Mouse (Mus musculus) layer of hippocampus, postnatal 25 days (tissue): ENCODE results near the gene Sidt1. TPM values are rescaled to one million over a fixed set of nuclear protein-coding genes. Genes with fewer than 3 reads are reported as not detected.
A peak's percentile ranks its signal among the peaks of the same experiment; 100 is the strongest.

ENCODE experiments used
- DNase-seq, 2 experiments: peaks; one replicate each; pipeline ENCODE4 v3.0.0; 2022; ENCODE audit warnings: mixed read lengths in 2 of 2, low spot score in 1 of 2; ENCODE audit errors: extremely low spot score in 1 of 2
- total RNA-seq, 2 experiments: library from RNA; stranded (reverse); gene quantifications; 2 replicates each; pipeline ENCODE4 v1.2.3; 2021

The Sidt1 gene
- total RNA-seq, 2 experiments from 2014 or later = 39.6 to 49.7 TPM

DNA sequence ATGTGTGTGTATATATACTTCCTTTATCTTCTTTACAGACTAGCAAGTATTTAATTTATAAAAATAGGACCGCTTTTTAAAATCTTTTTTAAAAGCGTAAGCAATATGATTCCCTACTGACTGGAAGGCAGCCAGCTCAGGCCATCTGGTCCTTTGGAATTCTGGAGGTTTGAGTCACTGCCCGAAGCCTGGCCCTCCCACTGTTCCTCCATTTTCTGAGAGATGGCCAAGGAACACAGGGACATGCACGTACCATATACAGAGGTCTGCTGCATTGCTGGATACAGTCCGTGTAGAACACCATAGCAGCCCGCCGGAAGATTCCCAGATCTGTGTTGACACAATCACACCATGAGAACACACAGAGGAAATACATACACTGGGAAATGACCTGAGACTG is 78.3 kb downstream of the Sidt1 start:
- DNase-seq = peak in 1 of 2 experiments; percentile 60

GRCm38 (mm10) chr16:44253797-44254634 is 79.0 kb downstream of the Sidt1 start:
- DNase-seq = no peak

- no peak for DNase-seq
Measured at GRCm38 (mm10) chr16:44252735-44253134, 80.3 kb downstream of the Sidt1 start.

DNA sequence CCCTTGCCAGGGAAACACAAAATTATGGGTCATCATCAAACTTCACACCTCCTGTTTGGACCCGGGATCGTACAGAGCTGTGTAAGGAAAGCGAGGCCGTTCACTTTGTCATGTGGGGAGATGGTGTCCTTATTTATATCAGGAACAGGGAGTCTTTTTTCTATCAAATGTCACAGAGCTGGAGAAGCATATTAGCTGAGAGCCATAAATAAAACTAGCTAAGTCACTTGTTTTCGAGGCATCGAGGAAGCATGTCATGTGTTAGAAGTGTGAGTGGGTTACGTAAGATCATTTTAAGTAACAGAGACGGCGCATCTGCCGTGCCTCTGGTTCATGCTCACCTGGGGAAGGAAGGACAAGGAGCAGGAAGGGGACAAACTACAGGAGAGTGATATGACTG is 83.0 kb downstream of the Sidt1 start:
- no peak for DNase-seq

- no peak for DNase-seq
Measured at GRCm38 (mm10) chr16:44243323-44243722, 89.7 kb downstream of the Sidt1 start.

- DNase-seq = peak; percentile 35 to 69
Measured at GRCm38 (mm10) chr16:44242633-44243032, 90.4 kb downstream of the Sidt1 start.

DNA sequence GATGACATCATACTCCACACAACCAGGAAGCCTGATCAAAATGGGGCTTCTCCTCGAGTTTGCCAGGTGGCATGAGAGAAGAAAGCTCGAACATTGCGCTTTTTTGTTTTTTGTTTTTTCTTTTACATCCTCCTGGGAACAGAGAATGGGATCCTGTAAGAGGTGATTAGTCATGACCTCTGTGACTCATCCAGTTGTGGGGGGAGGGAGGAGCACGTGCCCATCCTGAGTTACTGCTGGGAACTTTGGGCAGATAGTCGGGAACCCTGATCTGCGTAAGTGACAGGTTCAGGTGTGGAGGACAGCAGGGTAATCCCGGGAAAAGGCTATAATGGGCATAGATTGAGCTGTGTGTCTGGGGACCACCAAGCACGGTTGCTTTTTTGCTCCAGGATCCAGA is 92.6 kb downstream of the Sidt1 start:
- DNase-seq = no peak

DNA sequence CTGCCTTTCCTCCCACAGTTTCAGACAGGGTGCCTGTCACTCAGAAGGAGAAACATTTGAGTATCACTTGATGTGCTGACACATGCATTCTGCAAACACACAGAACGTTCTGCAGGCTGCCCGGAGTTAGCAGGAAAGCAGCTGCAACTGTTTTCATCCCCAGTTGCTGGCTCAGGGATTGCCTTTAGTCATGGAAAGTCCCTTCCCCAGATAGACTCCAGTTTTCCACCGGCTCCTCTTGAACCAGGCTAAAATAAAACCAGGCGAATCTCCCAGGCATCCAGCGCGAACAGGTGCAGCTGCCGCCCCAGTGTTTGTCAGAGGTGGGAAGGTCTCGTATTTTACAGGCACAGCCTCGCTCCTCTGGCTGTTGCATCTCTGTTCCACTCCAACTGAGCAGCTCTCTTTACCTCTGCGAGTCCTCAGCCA is 94.1 kb downstream of the Sidt1 start:
- no peak for DNase-seq

DNA sequence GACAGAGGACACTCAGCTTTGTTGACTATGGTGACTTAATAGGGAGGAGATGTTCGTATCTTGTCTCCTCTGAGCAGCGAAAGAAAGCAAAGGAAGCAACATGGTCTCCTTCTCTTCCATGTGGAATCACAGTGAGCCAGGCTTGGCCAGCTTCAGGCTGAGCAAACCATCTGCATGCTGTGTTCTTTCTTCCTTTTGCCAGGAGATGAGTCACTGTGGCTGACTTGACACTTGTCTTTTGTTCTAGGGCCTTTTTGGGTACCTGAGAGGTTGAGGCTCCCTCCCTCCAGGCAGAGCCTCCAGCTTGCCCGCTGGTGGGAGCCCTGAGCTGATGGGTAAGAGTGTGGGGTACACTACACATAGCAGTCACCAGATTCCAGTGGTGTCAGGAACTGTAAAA is 95.2 kb downstream of the Sidt1 start:
- no peak for DNase-seq

DNA sequence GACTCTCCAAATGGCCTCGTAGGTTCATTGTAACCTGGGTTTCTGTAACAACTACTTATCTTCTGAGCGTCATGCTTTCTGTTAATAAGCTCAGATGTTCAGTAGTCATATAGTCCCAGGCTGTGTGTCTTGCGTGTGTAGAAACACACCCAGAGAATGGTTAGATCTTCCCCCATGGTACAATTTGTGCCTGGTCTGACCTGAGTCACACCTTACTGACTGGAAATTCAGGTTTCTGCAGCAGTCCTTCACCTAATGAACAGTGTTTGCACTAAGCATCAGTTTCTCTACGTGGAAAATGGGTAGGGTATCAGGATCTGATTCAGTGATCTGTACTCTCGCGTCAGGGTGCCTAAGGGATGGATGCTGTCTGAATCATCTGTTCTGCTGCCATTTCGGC is 100.0 kb downstream of the Sidt1 start:
- no peak for DNase-seq

GRCm38 (mm10) chr16:44226706-44227291 is 106.2 kb downstream of the Sidt1 start:
- DNase-seq = no peak

- no peak for DNase-seq
Measured at GRCm38 (mm10) chr16:44221463-44221862, 111.5 kb downstream of the Sidt1 start.

- DNase-seq = no peak
Measured at GRCm38 (mm10) chr16:44216417-44216816, 116.6 kb downstream of the Sidt1 start.

GRCm38 (mm10) chr16:44215513-44215912 is 117.5 kb downstream of the Sidt1 start:
- no peak for DNase-seq

GRCm38 (mm10) chr16:44212703-44213102 is 120.3 kb downstream of the Sidt1 start:
- no peak for DNase-seq

GRCm38 (mm10) chr16:44211054-44211414 is 122.0 kb downstream of the Sidt1 start:
- no peak for DNase-seq

DNA sequence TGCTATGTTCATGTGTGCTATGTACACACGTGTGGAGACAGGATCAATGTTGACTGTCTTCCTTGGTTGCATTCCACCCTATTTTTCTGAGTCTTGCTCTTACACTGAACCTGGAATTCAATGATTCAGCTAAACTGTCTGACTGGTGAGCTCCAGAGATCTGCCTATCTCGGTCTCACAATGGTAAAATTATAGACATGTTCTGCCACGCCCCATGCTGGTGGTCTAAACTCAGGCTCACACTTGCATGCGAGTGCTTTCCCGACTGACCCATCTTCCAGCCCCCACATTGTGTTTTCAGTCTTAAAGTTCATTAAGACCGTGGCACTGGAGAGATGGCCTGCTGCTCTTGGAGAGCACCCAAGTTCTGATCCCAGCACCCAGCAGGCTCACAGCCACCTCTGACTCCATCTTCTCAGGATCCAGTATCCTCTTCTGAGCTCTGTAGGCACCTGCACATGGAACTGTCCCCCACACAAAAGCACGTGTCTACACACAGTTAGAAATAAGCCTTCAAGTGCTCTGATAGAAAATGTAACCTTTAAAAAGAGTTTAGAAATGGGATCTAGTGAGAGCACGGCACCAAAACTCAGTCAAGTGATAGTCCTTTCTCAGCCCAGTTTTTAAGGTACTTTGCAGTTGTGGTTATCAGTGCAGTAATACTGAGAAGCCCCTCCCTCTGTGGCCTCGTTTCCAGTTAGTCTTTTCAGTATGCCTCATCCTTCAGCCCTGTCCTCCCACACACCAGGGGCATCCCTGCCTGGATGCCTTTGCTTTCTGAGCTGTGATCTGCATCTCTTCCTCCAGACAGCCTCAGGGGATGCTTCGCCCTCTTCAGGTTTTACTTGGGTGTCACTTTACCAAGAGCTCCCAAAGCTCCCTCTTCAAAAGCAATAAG is 122.6 kb downstream of the Sidt1 start:
- no peak for DNase-seq

DNA sequence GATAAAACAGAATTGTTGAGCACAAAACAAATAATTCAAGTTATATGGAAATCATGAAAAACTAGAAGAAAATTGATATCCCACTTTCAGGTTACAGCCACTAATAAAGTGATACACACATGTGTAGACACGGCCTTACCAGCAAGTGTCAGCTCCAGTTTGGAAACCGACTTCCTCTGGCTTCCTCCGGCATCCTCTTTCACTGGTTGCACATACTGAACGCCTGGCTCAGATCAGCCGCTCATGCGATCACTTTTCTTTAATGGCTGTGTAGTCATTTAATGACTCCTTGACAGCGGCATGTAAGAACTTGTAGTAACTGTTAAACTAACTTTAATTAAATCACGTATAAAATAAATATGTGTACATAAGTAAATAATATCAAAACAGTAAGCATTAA is 127.0 kb downstream of the Sidt1 start:
- no peak for DNase-seq

GRCm38 (mm10) chr16:44204331-44204730 is 128.7 kb downstream of the Sidt1 start:
- peak in 1 of 2 experiments; percentile 50 for DNase-seq

DNA sequence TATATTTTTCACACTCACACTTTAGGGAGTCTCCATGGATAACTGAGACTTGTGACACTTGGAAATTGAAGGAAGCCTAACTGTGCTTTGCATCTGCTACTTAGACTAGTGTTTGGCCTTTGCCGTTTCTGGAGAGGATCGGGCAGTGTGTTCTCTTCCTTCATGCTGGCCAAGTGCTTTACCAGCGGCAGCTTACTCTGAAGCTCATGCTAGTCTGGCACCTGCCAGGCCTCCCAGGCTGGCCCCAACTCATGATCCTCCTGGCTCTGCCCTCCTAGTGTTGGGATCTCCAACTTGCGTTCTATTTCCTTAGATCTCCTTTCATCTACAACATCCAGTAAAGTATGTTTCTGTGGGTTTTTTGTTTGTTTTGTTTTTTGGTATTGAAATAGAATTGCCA is 132.8 kb downstream of the Sidt1 start:
- no peak for DNase-seq

- DNase-seq = no peak
Measured at GRCm38 (mm10) chr16:44199066-44199703, 133.8 kb downstream of the Sidt1 start.
